Mouse (Mus musculus) forelimb bud, embryonic 11.5 days (tissue): Measurements from ENCODE around the gene Pus3.
A peak's percentile ranks its signal among the peaks of the same experiment; 100 is the strongest.

Experiments used
- DNase-seq: peaks from one replicate; pipeline ENCODE4 v3.0.0-alpha.2; 2012; ENCODE audit warnings: low read depth, low spot score

Gene Pus3

DNA sequence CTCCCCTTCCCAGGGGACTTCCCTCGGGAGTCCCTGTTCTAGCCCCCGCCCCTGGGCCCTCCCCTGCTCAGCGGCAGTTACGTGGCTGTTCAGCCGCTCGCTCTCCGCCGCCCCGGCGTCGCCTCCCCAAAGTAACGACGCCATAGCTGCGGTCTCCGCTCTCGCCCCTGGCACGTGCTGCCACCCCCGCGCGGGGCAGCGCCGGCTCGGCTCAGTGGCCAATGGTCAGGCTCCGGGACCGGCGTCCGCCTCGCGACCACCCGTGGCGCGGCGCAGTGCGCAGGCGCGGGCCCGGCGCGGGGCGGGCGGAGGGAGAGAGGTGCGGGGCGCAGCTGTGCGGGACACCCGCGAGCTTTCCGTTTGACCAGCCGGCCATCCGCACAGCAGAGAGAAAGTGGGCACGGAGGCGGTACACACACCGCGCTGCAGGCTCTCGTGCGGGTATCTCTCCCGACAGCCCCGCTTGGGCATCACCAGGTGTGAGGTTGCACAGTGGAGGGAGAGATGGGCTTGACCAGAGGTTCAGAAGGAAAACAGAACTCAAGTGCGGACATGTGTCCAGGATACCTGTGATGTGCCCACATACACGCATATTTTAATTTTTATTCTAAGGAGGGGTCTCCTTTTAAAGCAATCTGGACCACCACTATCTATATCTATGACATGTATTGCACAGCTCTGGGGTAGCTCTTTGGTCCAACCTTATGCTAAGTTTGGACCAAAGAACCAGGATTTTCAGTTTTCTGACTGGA is at the start of gene Pus3, which contains the start of gene Ddx25:
Gene Pus3 (plus strand): TSS at position 339 of the 752 bp plus-strand sequence.
Gene Ddx25 (minus strand): TSS at position 272 of the 752 bp plus-strand sequence.
- DNase-seq = peak; percentile 36

DNA sequence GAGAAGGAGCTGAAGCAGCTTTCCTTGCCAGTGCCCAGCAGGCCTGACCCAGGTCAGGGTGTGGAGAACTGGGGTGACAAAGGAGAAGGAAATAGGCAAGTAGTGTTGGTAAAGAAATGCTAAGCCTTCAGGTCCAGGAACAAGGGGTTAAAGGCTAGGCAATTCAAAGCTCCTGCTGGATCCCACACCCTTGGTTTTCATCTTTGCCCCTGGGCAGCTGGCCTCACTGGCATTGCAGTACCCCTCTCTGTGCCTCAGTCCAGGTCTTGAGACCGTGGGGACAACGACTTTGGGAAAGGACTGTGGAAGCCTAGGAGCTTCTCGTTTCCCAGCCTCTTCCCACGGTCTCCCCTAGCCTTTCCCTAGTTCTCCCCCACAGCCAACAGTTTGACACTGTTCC is 44.5 kb upstream of the Pus3 start:
- no peak for DNase-seq

DNA sequence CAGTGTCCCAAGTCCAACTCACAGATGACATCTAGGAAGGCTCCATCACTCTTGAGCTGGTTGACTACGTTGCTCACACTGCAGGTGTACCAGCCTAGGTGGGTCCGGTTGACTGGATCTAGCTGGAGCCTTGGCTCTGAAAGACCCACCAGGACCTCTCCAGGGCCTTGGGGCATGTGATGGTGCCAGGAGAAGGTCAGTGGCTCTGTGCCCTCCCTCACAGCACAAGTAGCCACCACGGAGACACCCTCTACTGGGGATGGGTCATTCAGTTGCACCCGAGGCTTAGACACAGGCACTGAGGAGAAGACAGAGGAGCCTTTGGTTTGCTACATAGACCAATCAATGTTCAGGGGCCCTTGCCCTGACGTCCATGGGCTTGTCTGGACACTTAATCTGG is 42.2 kb upstream of the Pus3 start:
- DNase-seq = no peak

DNA sequence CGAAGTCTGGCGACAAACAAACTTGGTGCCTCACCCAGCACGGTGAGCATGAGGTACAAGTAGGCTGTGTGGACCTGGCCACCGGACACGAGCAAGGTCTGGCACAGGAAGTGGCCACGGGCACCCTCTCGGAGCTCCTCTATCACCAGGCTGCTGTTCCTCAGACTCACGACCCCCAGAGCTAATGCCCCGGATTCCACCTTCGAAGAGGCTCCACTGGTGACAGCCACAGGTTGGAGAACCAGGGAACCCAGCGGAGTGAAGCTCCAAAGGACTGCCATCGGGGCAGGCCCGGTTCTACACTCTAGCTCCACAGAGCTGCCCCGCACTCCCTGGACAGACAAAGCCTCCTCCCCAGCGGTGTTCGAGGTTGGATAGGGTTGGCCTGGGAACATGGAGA is 41.7 kb upstream of the Pus3 start:
- DNase-seq = no peak

DNA sequence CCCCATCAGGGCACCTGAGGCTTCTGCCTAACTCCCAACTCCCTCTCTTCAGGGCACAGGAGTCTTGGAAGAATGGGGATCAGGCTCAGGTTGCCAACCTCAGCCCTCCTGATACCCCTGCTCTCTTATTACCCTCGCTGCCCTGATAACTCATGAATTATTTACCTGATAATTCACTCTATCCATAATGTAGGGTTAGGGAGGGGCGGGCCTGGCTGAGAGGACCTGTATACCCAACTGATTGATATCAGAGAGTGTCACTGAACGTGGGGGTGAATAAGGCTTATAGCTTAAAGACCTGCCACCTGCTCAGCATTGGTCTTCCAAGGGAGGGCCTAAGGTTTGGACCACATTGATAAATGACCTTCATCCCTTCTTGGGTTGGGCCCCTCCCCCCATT is 40.2 kb upstream of the Pus3 start, which contains the start of gene Gm1113:
Gene Gm1113 (minus strand): TSS at position 101 of the 400 bp plus-strand sequence.
- no peak for DNase-seq

DNA sequence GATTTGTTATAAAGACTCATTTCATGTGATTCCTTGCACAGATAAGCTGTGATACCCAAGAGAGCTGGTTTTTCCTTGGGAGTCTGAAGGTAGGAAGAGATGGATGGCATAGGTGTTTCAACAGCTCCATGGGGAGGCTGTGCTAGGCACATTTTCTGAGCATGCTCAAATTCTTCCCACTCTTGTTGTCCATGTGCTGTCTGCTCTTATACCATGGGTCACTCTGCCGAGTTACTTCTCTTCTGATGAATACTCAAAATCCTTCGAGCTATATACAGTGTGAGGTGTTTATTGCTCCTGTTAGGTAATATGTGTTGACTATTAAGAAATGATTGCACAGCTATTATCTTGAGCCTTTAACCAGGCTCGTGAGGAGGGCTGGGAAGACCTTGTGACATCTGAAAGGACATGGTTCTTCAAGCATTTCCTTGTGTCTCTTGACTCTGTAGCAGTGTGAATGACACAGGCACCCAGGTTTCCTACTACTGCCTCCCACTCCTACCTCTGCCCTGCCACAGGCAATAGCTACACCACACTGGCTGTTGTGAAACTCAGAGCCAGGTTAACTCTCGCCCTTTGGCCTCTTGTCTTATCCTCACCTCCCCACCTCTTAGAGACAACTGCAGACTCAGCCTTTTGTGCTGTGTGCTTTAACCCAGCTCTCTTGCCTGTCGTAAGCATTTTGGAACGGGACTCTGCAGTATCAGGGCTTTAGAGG is 37.6 kb upstream of the Pus3 start:
- no peak for DNase-seq

DNA sequence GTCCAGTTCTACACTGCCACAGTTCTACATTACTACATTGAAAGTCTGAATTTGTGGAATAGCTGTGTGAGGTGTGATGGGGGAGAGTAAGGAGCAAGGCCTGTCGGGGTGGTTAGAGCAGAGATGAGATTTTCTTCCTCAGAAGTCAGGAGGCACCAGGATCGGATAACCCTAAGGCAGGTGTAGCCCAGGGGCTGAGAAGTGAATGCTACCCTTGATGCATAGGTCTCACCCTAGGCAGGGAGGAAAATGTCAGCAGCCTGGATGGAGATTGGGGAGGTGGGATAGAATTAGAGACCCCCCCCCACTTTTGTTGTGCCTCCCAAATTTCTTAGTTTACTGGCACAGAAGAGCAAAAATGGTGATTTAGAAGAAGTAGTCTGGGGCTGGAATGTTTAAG is 36.2 kb upstream of the Pus3 start:
- DNase-seq = no peak

DNA sequence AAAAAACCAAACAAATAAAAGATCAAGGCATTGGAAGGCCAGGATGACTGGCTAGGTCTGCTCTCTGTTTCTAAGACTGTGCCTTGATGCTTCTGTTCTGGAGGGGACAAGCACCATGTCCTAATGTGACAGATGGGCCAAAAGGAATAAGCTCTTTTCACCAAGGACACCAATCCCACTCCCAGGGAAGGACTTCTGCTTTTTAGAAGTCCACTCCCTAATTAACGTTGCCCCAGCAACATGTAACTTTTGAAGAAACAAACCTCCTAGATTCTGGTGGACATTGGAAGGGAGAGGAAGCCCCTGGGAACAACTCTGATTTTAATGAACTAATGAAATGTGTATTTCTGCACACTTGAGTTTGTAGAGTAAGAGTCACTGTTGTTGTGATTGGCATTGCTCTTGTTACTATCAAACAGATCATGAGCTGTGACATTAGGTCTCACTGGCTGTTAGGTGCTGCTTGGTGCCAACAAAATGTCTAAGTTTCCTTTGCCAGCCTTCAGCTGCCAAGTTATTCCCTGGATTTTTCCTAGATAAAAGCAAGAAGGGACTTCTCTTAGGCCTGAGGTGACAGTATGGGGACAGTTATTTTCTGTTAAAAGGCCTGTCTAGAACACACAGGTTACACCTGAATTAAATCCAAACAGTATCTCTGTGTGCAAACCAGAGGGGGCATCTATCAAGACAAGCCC is 35.4 kb upstream of the Pus3 start:
- no peak for DNase-seq

DNA sequence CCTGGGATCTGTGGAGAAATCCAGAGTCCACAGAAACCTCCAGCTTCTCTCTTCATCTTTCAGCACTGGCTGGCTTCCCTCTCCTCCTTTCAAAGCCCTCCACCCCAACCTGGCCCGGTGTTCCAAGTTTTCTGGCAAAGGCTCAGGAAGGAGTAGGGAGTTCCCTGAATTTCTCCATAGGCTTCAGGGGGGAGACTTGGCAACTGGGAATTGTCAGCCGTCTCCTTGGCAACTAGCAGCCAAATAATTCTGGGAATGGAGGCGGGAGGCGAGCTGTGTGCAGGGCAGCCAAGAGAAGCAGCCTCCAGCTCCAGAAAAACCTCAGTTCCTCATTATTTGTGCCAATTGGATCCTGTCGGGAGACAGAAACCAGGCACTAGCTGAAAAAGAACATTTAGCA is 34.9 kb upstream of the Pus3 start:
- DNase-seq = peak; percentile 73

DNA sequence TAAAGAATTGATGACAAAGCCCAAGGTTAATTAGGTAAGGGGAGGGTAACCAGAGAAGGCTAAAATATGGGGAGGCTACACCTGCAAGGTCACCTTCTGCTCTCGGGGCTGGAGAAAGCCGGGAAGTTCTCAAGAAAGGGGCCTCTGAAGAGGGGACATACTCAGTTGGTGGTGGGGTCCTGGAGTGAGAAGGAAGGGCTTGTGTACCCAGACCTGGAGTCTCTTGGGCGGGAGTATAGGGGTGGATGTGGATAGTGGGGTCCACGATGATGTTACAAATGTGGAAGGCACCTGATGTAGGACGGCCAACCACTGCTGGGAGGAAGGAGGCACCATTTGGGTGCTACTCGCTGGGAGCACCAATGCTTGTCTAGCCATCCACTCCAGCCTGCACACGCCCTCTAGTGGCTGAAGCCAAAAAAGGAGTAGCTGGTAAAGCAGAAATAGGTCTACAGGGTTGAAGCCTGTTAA is 34.4 kb upstream of the Pus3 start:
- peak; percentile 70 for DNase-seq

DNA sequence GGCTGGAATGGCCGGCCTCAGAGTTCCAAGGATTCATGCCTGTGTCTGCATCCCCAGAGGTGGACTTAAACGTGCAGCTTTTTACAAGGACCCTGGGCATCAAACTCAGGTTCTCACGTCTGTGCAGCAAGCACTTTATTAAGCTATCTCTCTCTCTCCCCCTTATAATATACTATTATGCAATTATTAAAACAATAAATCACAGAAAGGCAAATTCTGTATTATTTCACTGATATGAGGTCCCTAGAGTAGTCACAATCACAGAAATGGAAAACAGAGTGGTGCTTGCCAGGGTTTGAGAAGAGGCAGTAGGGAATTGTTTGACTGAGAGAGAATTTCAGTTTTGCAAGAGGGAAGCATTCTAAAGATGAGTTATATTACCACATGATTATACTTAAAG is 29.3 kb upstream of the Pus3 start:
- DNase-seq = no peak

DNA sequence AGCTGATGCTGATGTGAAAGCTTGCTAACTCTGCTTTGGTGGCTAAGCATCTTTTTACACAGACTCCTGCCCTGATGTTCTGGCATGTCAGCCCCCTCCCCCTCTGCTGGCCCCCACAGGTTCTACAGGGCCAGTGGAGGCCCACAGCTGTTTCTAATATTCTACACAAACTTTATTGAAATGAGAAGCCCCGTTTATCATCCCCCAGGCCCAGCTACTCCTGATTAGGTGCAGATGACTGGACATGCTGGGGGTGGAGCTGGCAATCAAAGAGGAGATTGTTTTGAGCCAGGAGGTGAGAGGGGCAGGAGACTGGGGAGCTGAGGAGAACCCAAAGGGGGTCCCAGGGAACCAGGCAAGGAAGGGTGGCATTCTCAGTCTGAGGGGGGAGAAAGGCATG is 28.6 kb upstream of the Pus3 start:
- DNase-seq = peak; percentile 89

DNA sequence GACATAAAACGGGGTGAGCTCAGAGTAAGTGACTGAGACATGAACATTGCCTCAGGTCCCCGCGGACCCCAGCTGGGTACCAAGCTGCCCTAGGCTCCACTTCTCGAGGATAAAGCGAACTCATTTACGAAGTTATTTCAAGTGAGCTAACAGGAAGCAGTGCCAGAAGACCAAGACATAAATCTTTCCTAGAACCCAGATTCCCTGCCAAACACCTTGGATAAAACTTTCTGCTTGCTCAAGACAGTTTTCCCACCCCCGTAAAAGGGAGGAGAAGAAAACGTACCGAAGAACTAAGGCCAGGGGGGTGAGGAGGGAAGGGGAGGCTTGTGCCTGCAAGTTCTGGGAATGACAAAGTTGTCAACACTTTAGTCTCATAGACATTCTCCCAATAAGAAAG is 25.1 kb upstream of the Pus3 start:
- peak; percentile 48 for DNase-seq

DNA sequence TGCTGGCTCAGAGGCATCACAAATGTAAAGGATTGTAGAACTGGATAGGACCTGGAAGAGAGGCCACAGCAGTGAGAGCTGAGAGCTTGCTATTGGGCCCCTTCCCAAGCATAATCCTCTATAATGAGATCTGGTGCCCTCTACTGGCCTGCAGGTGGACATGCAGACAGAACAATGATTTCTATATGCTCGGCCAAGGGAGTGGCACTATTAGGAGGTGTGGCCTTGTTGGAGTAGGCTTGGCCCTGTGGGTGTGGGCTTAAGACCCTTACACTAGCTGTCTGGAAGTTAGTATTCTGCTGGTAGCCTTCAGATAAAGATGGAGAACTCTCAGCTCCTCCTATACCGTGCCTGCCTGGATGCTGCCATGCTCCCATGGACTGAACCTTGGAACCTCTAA is 23.3 kb upstream of the Pus3 start:
- peak; percentile 85 for DNase-seq

DNA sequence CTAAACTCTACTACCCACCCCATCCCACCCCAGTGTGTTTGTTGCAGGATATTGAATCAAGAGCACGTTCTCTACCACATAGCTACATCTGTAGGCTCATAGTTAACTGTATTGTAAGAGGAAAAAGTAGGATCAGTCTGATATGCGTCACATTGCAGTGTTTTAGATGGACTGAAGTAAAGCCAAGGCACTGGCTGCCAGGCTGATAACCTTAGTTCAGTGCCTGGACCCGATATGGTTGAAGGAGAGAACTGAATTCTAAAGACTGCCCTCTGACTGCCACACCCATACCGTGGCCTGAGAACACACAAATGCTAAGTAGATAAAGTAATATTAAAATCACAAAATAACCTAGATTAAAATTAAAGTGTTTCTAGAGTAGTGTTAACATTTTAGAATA is 22.5 kb upstream of the Pus3 start:
- no peak for DNase-seq

DNA sequence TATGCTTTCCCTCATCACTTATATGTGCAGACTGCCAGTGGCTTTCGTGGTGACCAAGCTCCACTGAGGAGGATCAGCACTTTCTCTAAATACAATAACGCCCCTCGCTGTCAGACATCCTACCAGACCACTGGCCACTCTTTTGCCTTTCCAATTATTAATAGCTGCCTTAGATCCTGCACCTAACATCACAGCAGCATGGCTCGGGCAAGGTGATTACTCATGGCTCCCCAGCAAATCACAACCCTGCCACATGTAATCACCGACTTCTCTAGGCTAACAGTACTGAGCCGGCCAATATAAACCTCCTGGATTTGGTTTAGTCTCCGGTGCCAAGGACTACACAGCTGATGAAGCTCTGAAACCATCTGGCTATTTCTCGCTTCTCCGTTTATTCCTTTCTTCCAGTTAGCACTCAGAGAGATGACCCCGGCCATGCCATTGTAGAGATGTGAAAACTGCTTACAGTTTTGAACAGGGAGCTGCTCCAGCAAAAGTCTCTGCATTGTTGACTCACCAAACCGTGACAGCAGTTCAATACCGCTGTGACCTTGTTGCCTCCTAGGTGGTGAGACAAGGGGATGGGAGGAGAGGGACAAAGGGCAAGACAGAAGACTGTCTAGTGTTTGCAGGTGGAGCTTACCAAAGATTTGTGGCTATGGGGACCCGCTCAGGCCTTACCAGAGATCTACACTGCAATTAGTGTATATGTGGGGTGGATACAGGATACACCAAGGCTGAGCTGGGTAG is 19.2 kb upstream of the Pus3 start:
- no peak for DNase-seq

DNA sequence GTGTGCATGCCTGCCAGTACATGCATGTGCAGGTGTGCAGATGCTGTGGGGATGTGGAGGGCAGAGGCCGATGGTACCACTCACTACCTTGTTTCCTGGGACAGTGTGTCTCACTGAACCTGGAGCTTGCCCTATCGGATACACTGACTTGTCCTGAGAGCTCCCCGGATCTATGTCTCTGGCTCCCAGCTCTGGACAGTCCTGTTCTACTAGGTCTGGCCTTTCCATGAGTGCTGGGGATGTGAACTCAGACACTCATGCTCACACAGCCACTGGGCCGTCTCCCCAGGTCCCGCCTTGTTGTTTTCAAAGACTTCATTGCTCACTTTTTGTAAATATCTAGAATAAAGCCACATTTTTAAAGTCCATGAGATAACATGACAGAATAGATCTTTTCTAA is 17.4 kb upstream of the Pus3 start:
- DNase-seq = no peak

DNA sequence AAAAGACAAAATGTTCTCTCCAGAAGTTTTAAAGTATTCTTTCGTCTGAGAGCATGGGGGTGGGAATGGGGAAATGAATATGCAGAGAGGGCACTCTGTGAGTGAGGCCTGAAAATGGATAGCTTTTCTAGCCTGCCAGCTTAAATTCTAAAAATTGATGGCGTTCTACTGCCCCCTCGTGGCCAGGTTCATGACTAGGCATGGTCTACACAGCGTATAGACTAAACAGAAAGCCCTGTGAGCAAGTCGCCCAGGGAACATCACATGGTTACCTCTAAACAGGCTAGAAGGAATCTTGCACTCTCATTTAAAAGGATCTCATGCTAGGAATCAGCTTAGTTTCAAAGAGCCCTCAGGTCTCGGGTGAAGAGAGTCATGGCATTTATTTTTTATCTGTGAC is 16.9 kb upstream of the Pus3 start:
- peak; percentile 88 for DNase-seq

DNA sequence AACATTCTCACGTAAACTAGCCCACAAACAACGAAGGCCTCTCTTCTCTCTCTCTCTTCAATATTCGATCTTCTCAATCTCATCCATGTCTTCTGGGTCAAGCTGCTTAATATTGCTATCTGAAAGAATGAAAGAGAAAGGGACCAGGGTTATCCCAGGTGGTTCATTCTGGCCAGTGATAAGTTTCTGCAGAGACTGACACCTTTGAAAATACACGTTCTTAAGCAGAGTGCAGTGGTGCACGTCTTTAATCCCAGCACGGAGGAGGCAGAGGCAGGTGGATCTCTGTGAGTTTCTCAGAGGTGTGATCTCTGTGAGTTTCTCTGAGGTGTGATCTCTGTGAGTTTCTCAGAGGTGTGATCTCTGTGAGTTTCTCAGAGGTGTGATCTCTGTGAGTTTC is 16.5 kb upstream of the Pus3 start:
- no peak for DNase-seq

DNA sequence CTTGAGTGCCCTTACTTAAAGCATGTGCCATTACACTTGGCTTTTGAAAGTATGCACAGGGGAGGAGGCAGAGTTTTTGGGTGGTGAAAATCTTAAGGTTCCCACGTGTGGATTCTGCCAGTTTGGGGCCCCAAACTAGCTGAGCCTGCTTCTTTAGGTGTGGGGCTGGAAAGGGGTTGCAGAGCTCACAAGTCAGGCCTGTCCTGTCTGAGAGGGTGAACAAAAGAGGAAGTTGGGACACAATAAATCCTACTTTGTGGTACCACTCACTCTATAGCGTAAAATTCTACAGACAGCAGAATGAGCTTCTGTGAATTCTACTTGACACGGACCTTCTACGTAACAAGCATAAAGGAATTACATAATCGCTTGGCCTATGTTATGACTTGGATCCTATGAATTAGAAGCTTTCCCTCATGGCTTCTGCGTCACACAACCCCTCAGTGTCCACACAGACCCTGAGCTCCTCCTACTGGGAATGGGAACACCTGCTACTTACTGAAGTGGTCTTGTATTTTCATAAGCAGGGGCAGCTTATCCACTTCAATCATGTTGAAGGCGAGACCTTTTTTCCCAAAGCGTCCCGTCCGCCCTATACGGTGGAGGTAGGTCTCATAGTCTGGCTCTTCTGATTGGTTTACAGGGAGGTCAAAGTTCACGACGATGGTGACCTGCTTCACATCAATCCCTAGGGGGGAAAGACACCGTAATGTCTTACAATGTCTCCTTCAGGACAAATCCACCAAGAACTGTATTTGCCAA is 15.1 kb upstream of the Pus3 start:
- no peak for DNase-seq

DNA sequence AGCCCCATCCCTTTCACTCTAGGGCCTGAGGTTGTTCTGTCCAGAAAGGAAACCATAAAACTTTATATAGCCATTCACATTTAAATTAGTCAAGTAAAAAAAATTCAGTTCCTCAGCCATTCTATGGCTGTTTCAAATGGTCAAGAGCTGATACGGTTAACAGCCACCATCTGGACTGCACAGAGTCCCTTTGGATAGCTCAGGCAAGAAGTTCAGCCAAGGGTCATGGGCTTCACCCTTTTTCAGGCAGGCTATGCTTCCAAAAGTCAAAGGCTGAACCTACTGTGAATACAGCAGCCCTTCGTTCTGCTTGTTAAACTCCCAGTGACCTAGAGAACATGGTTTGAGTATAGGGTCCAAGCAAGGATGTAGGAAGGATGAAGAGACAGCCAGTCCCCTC is 13.7 kb upstream of the Pus3 start:
- DNase-seq = no peak
